Mouse (Mus musculus) cortical plate, adult 2 months (tissue): ENCODE results near the gene Ap3b2.

Experiments used
- CTCF ChIP-seq: fragments of 200-500 bp; IDR thresholded peaks from 2 replicates; pipeline ENCODE4 v1.5.1; 2011; ENCODE audit warnings: mild to moderate bottlenecking, control low read depth, low read length; ENCODE audit not compliant: insufficient read depth; ENCODE audit errors: extremely low read depth
- POLR2A ChIP-seq: fragments of 200-500 bp; IDR thresholded peaks from 2 replicates; pipeline ENCODE4 v1.6.1; 2011; ENCODE audit warnings: mild to moderate bottlenecking, low read length, control low read depth; ENCODE audit not compliant: insufficient read depth; ENCODE audit errors: extremely low read depth

DNA sequence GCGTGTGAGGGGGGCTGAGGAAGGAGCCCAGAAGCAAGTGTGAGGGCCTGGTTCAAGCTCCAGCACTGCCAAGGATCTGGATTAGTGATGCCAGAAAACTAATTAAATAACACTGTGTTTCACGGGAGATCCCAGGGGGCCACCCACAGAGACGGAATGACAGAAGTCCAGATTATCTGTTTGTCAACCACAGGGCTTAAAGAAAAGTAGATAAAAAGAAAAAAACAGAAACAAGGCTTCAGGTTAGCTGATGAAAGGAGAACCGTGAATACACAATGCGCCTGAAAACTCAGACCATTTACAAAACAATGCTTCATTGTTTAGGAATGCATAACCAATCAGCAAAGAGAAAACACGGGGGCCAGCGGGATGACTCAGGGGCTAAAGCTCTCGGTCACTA is 12.9 kb downstream of the Ap3b2 start:
- TF ChIP-seq CTCF = no peak
- no peak for TF ChIP-seq POLR2A
